Mouse (Mus musculus) lung, embryonic 14.5 days (tissue): ENCODE measurements around the gene Usp21. TPM values are rescaled to one million over a fixed set of nuclear protein-coding genes. Genes with fewer than 3 reads are reported as not detected.
A peak's percentile ranks its signal among the peaks of the same experiment; 100 is the strongest.

Source experiments
- ATAC-seq: fragments of 200-750 bp; cut with Nextera tagmentation; 2 replicates; pipeline ENCODE4 v1.8.0; 2017; ENCODE audit warnings: mild to moderate bottlenecking, moderate TSS enrichment, moderate library complexity; ENCODE audit not compliant: insufficient read depth
- DNase-seq: peaks from one replicate; pipeline ENCODE4 v3.0.0-alpha.2; 2015
- H3K27ac ChIP-seq: fragments of 300-500 bp; sonication (generic); 2 replicates; pipeline ENCODE4 v1.5.1; 2014; ENCODE audit warnings: low read depth, mild to moderate bottlenecking, moderate library complexity
- H3K27me3 ChIP-seq: fragments of 300-500 bp; sonication (generic); 2 replicates; pipeline ENCODE4 v1.6.1; 2014; ENCODE audit warnings: low read length, control low read depth; ENCODE audit not compliant: insufficient read depth
- H3K36me3 ChIP-seq: fragments of 300-500 bp; sonication (generic); 2 replicates; pipeline ENCODE4 v1.6.1; 2014; ENCODE audit warnings: control low read depth; ENCODE audit not compliant: insufficient read depth
- H3K4me1 ChIP-seq: fragments of 300-500 bp; sonication (generic); 2 replicates; pipeline ENCODE4 v1.6.1; 2014; ENCODE audit warnings: antibody characterized with exemption, control low read depth; ENCODE audit not compliant: insufficient read depth
- H3K4me2 ChIP-seq: fragments of 300-500 bp; sonication (generic); 2 replicates; pipeline ENCODE4 v1.6.1; 2014; ENCODE audit warnings: mild to moderate bottlenecking
- H3K4me3 ChIP-seq: fragments of 300-500 bp; sonication (generic); 2 replicates; pipeline ENCODE4 v1.5.1; 2014; ENCODE audit warnings: low read depth, low read length
- H3K9ac ChIP-seq: fragments of 300-500 bp; sonication (generic); 2 replicates; pipeline ENCODE4 v1.6.1; 2014
- H3K9me3 ChIP-seq: fragments of 300-500 bp; sonication (generic); 2 replicates; pipeline ENCODE4 v1.6.1; 2016; ENCODE audit warnings: low read depth, low read length, control low read depth
- CTCF ChIP-seq: IDR thresholded peaks from 2 replicates; pipeline ENCODE4 v1.5.1; 2016; ENCODE audit warnings: antibody characterized with exemption, low read depth
- whole genome bisulfite sequencing: fragments of 180-500 bp; shearing (Covaris S2); extraction: QIAGEN DNeasy Blood & Tissue Kit; methylation state at CpG from one replicate; pipeline ENCODE4 v1.1.7; 2014; 5-methylcytosine and 5-hydroxymethylcytosine counted together
- polyA plus RNA-seq: library from polyadenylated mRNA; unstranded; fragments of >200 nt; fragmentation: Nextera tagmentation; extraction: Ambion mirVana; gene quantifications from 2 replicates; pipeline ENCODE4 v1.2.1, GENCODE M21; 2014

Usp21 gene
- polyA plus RNA-seq, 1 experiment from 2014 or later, result 86.0 TPM

DNA sequence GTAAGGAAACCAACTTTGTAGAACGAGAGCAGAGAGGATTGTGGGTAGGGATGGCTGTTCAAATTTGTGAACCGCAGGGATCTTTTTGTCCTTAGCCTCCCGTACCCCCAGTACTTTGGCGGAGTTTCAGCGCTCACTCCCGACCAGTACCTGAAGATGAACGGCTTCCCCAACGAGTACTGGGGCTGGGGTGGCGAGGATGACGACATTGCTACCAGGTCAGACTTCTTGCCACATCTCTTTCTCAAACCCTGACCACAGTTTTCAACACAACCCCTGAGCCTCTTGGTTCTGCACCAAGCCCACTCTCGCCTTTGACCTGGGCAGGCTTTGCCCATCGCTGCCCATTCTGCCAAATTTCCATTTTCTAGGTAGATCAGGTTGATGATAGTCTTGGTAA lies 13.6 kb downstream of the Usp21 start:
- TF ChIP-seq CTCF, result no peak
- no peak overlapping the region for H3K9ac ChIP-seq
- 86% methylated on average over 12 of the region's 12 CpGs for WGBS
- H3K4me2 ChIP-seq, result no peak overlapping the region
- H3K4me1 ChIP-seq, result peaks cover 5% of the 10 kb centered on the region; the same call in 1 of the 2 replicates
- H3K9me3 ChIP-seq, result no peaks in the 10 kb centered on the region
- H3K36me3 ChIP-seq, result peaks cover 68% of the 10 kb centered on the region
- no peaks in the 10 kb centered on the region for H3K27me3 ChIP-seq
- no peak overlapping the region for H3K27ac ChIP-seq
- no peak for ATAC-seq
- no peak for DNase-seq
- no peak overlapping the region for H3K4me3 ChIP-seq

DNA sequence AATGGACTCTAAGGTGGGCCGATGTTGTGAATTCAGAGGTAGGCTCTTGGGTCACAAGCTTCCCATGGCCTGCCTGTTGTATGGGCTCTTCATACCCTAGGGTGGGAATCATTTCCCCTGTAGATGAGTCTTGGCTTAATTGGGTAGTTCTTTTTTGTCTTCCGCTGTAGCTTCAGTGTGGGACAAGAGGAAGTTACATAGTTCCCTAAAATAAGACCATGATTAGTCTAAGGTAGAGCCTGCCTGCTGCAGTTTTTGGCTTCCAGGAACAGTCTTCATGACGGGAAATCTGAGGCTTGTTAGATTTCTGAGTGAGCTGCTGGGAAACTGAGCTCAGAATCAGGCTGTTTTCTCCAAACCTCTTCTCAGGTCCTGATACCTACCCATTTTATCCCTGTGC lies 15.7 kb downstream of the Usp21 start:
- H3K9me3 ChIP-seq, result no peaks in the 10 kb centered on the region
- 93% methylated on average over 3 of the region's 3 CpGs for WGBS
- peaks cover 52% of the 10 kb centered on the region for H3K36me3 ChIP-seq
- no peak for TF ChIP-seq CTCF
- no peak overlapping the region for H3K27ac ChIP-seq
- H3K4me1 ChIP-seq, result peaks cover 5% of the 10 kb centered on the region; the same call in 1 of the 2 replicates
- H3K4me2 ChIP-seq, result peak overlapping the region; percentile 96; the same call in 1 of the 2 replicates
- peak overlapping the region; percentile 1; the same call in 1 of the 2 replicates for H3K9ac ChIP-seq
- ATAC-seq, result no peak
- H3K27me3 ChIP-seq, result no peaks in the 10 kb centered on the region
- DNase-seq, result no peak
- 0 out of 2 replicates have a peak overlapping the region, but pooled peaks have one; percentile 90 for H3K4me3 ChIP-seq

DNA sequence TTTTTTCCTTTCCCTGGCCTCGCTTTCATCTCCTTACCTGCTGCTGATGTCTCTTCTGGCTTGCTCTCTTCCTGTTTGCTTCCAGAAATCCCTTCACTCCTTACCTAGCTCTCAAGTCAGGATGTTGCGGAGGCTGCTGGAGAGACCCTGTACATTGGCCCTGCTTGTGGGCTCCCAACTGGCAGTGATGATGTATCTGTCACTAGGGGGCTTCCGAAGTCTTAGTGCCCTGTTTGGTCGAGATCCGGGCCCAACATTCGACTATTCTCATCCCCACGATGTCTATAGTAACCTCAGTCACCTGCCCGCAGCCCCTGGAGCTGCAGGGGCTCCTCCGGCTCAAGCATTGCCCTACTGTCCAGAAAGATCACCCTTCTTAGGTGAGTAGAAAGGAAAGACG lies 16.2 kb downstream of the Usp21 start:
- Histone ChIP-seq H3K27ac (no peak overlapping the region), H3K27me3 (no peaks in the 10 kb centered on the region), H3K9ac (peak overlapping the region; percentile 1; the same call in 1 of the 2 replicates), H3K4me1 (peaks cover 5% of the 10 kb centered on the region; the same call in 1 of the 2 replicates), H3K4me2 (peak overlapping the region; percentile 96), H3K4me3 (0 out of 2 replicates have a peak overlapping the region, but pooled peaks have one; percentile 90), H3K36me3 (peaks cover 47% of the 10 kb centered on the region), H3K9me3 (no peaks in the 10 kb centered on the region)
- 59% methylated on average over 10 of the region's 10 CpGs for WGBS
- no peak for ATAC-seq
- peak; percentile 16; the same call in 1 of the 2 replicates for TF ChIP-seq CTCF
- DNase-seq, result no peak

DNA sequence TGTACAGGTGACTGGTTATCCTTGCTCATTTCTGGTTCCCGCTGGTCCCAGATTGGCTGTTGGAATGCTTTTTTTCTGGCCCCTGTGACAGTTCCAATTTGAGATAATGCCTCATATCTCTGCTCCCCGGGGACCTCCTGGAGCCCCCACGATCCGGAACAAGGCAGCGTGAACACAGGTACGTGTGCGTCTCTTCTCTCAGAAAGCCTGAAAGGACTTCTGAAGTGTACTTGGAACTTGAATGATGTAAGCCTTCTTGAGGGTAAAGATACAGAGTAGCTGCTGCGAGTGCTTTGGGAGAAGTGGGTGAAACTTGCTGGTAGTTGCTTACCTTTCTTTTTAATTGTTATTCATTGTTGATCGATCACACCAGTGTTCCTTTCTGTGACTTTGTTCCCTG lies 16.6 kb downstream of the Usp21 start:
- peak overlapping the region; percentile 74; the same call in 1 of the 2 replicates for H3K27ac ChIP-seq
- peak; percentile 31 for DNase-seq
- 34% methylated on average over 9 of the region's 9 CpGs for WGBS
- H3K36me3 ChIP-seq, result peaks cover 43% of the 10 kb centered on the region
- peak overlapping the region; percentile 96 for H3K4me2 ChIP-seq
- H3K9ac ChIP-seq, result peak overlapping the region; percentile 79
- H3K4me3 ChIP-seq, result peak overlapping the region; percentile 90
- no peaks in the 10 kb centered on the region for H3K27me3 ChIP-seq
- peaks cover 5% of the 10 kb centered on the region; the same call in 1 of the 2 replicates for H3K4me1 ChIP-seq
- TF ChIP-seq CTCF, result no peak
- ATAC-seq, result no peak
- H3K9me3 ChIP-seq, result no peaks in the 10 kb centered on the region

DNA sequence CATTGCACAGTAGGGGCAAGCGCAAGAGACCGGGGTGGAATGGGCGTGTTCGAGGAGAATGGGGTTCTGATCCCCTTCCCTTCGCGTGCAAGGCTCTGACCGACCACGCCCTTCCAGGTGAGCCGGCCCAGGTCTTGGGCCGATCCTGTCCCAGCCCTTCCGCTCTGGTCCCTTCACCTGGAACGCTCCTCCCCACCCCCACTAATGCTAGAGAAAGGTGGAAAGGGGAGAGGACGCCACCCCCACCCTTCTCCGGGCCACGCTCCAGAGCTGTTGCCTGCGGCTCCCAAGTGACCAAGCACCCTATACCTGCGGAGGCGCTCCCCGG lies 17.3 kb downstream of the Usp21 start:
- 0% methylated on average over 19 of the region's 19 CpGs for WGBS
- peak overlapping the region; percentile 96 for H3K4me2 ChIP-seq
- peak overlapping the region; percentile 79 for H3K9ac ChIP-seq
- peak overlapping the region; percentile 90 for H3K4me3 ChIP-seq
- DNase-seq, result peak; percentile 62
- TF ChIP-seq CTCF, result no peak
- H3K36me3 ChIP-seq, result peaks cover 37% of the 10 kb centered on the region
- no peaks in the 10 kb centered on the region for H3K9me3 ChIP-seq
- peaks cover 5% of the 10 kb centered on the region; the same call in 1 of the 2 replicates for H3K4me1 ChIP-seq
- H3K27ac ChIP-seq, result peak overlapping the region; percentile 74
- peak; percentile 73 for ATAC-seq
- H3K27me3 ChIP-seq, result no peaks in the 10 kb centered on the region

DNA sequence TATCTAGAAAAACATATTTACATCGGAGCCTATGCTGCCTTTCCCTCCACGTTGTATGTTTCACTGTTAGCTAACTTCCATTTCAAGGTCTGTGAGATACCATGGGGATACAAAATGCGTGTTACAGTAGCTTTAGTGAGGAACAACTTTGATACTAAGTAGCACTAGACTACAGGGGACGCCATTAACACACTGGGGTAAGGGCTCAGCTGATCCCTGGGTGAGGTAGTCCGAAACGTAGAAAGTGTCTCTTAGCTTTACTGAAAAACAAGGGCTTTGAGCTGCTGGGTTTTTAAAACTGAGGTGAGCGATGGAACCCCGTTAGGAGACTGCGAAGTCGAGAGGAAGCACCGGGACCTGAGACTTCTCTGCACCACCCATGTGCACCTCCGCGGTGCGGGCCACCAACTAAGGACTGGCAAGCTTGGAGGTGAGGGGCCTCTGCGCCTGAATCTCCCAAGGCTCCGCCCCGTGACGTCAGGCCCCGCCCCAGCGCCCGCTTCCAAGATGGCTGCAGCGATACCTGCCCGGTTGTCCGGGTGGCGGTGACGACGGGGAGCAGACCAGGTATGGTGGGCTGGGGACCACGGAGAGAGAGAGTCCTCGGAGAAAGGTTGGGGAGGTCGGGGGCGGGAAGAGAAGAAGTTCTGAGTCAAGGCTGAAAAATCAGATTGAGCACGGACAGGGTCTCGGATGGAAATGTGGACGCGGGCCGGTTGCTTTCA lies 17.8 kb downstream of the Usp21 start, which contains the start of gene B4galt3:
B4galt3 (plus strand) TSS at position 481 of the 725 bp plus-strand sequence.
- TF ChIP-seq CTCF, result no peak
- WGBS, result 3% methylated on average over 36 of the region's 36 CpGs
- peak within 1 kb of the TSS; percentile 79 for H3K9ac ChIP-seq
- peak within 1 kb of the TSS; percentile 96 for H3K4me2 ChIP-seq
- ATAC-seq, result peak; percentile 93
- DNase-seq, result peak; percentile 96
- peak within 1 kb of the TSS; percentile 90 for H3K4me3 ChIP-seq
- H3K27ac ChIP-seq, result peak within 1 kb of the TSS; percentile 74
- H3K36me3 ChIP-seq, result peaks cover 31% of the 10 kb centered on the region
- H3K4me1 ChIP-seq, result peaks cover 5% of the 10 kb centered on the region; the same call in 1 of the 2 replicates
- H3K9me3 ChIP-seq, result no peaks in the 10 kb centered on the region
- no peaks in the 10 kb centered on the region for H3K27me3 ChIP-seq

DNA sequence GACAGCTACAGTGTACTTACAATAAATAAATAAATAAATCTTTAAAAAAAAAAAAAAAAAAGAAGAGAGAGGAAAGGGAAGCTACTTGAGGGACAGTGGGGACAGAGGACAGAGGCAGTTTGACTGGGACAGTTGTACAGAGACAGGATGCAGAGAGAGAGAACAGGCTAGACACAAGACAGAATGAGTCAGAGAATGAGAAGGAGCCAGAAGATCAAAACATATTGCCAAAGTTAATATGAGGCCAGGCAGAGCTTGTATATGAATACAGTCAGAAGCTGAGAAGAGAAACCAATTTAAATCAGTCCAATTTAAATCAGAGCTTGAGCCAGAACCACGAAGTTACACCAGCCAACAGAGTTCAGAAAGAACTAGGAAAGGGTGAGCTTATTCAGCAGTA lies 19.4 kb downstream of the Usp21 start:
- no peak for TF ChIP-seq CTCF
- Histone ChIP-seq H3K9me3 (no peaks in the 10 kb centered on the region), H3K9ac (no peak overlapping the region), H3K4me3 (no peak overlapping the region), H3K36me3 (peaks cover 15% of the 10 kb centered on the region), H3K27me3 (no peaks in the 10 kb centered on the region), H3K4me1 (peaks cover 8% of the 10 kb centered on the region; the same call in 1 of the 2 replicates), H3K4me2 (no peak overlapping the region), H3K27ac (no peak overlapping the region)
- DNase-seq, result no peak
- WGBS, result 60% methylated on average over 1 of the region's 1 CpGs
- ATAC-seq, result no peak
